Mouse (Mus musculus) adrenal gland (tissue): Measurements from ENCODE around the gene Suclg1.

Experiments used
- intact Hi-C: fragments of 180-260 bp; cut with DNase I; formaldehyde crosslinking; loops from one replicate; pipeline ENCODE4 v1.15.1; 2025

Suclg1 gene

GRCm38 (mm10) chr6:73247452-73247851 lies 730 bp upstream of the Suclg1 start:
- intact Hi-C loops, result no loop called here

DNA sequence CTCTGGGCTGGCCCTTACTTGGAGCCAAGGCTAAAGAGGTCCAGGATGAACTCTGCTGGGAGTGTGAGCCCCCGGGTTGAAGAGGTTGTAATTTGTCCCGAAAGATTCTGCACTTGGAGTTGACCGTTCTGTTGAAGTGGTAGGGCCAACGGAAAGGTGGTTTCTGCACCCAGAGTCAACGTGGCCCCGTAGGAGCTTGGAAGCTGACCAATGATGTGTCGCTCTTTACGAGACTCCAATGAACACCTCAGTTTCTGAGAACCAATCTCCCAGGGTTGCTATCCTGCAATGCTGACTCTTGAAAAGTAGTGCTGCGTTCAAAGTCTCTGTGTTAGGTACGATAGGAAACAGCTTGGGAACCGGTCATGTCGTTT lies 854 bp downstream of the Suclg1 start:
- intact Hi-C loops, result no loop called here

- intact Hi-C loops, result no loop called here
Observed at GRCm38 (mm10) chr6:73249851-73250250, 1.7 kb downstream of the Suclg1 start.

DNA sequence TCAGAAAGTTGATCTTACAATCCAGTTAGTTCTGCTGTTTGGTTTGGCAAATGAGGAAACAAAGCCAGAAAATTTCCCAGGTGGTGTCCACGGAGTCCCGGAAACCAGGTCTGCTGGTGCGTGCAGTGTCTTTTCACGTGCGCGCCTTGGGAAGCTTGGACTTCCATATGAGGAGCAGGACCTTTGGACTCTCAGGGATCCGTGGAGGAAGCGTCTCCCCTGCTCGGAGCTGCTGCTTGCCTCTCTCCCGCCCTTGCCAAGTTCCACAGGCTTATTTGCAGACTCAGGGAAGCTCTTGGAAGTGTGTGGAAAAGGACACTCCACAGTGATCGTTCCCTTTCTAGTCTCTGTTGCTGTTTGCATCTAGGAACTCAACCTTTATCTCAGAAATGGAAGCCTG lies 3.2 kb downstream of the Suclg1 start:
- intact Hi-C loops, result no loop called here

DNA sequence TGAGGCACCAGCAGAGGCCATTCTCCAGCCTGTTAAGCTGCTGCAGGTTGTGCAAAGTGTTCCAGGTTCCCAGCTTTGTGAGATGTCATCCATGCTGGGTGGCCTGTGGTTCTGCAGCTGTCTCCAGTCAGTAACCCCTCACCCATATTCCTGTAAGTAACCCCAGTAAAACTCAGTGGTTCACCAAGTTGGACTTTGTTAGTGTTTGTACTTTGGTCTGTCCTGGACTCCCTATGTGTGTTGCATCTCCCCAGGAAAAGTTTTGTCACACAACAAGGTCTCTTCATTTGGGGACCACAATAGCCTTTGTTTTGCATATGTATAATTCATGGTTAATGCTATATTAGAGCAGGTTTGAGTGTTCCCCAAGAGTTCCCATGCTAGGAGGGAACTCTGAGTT lies 4.2 kb downstream of the Suclg1 start:
- intact Hi-C loops, result no loop called here

DNA sequence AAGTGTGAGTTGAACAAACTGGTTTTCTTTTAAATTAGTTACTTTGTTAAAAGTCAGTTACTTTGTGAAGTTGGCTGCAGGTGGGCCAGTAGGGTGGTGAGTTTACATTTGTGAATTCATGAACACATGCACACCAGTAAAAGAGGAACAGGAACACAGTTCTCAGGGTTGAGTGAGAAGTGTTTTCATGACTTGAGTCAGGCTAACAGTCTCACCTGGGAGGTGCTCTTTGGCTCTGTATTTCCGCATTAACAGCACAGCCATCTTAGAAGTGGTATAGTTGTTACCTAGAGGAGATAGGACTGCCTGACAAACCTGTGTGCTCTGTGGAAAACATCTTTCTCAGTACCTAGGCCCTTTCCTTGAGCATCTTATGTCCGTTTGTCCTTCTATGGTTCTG lies 4.8 kb downstream of the Suclg1 start:
- intact Hi-C loops, result no loop called here

GRCm38 (mm10) chr6:73253584-73253983 lies 5.4 kb downstream of the Suclg1 start:
- intact Hi-C loops, result no loop called here

GRCm38 (mm10) chr6:73254307-73255228 lies 6.4 kb downstream of the Suclg1 start:
- intact Hi-C loops, result no loop called here

- intact Hi-C loops, result no loop called here
Observed at GRCm38 (mm10) chr6:73257068-73257467, 8.9 kb downstream of the Suclg1 start.

- intact Hi-C loops, result no loop called here
Observed at GRCm38 (mm10) chr6:73260110-73260509, 11.9 kb downstream of the Suclg1 start.

DNA sequence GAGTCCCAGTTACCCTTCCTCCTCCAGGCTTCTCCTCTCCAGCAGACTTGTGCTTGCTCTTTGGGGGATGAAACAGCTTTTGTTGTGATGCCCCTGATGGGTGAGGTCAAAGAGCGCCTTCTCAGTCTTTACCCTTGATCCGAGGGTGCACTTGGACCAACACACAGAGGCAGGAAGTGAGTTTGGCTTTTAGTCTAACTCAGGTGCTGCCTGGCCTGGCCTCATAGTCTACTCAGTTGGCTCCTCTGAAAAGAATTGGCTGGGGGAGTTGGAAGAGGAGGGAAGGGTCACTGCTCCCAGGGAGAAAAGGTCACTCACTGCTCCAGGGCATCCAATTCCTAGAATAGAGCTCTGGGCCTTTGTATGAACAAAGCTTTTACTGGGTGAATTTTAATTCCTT lies 16.6 kb downstream of the Suclg1 start:
- intact Hi-C loops, result no loop called here

DNA sequence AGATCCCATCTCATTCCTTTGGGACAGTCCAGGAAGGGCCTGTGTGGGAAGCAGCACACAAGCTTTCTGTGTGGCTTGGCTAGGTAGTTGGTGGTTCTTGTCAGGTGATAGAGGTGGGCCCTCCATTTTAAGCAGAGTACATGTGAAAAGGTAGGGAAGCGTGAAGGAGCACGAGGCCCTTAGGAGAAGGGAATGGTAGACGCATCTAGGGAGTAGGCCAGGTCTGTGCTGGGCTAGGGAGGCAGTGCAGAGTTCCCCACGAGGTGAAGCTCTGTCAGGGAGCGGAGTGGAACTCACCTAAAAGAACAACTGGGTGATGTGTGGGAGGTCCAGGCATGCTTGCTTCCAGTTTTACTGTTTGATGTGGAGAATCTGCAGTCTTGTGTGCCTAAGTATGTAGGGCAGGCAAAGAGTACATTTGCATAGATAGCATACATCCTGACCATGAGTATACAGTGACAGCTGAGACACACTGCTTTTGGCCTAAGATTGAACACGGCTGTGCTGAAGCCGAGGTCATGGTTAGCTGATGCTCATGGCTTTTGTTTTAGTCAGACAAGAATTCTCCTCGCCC lies 19.6 kb downstream of the Suclg1 start:
- intact Hi-C loops, result no loop called here

- intact Hi-C loops, result no loop called here
Observed at GRCm38 (mm10) chr6:73269374-73269773, 21.2 kb downstream of the Suclg1 start.

DNA sequence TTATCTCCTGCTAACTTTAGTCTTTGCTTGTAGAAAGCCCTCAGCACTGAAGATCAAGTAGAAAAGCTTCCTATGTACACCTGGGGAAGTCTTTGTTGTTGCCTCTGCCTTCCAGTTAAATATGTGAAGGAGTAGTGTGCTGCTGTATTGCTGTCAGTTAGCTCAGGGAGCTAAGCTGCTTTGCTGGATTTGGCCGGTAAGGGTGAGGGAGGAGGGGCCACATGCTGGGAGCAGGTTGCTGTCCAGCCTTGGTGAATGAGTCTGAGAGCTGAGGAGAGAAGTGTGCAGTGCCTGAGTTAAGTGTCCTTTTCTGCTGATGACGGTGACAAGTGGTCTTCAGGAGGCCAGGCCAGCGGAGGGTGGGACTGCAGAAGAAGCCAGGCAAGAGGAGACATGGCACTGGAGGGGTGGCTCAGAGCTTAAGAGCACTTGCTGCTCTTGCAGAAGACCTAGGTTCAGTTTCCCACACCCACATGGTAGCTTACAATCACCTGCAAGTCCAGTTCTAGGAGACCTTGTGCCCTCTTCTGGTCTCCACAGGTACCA lies 23.4 kb downstream of the Suclg1 start:
- intact Hi-C loops, result no loop called here

DNA sequence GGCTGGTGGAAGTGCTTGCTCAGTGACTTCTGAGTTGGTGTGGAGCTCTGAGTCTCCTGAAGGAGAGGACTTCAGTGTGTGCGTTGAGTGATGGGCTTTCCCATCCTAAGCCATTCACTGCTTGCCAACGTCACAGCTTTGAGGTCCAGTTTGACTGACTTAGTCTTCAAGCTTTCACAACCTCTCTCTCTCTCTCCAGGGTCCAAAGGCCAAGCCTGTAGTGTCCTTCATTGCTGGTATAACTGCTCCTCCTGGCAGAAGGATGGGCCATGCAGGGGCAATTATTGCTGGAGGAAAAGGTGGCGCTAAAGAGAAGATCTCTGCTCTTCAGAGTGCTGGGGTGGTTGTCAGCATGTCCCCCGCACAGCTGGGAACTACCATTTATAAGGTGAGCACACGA lies 26.8 kb downstream of the Suclg1 start:
- intact Hi-C loops, result no loop called here

- intact Hi-C loops, result no loop called here
Observed at GRCm38 (mm10) chr6:73279681-73280080, 31.5 kb downstream of the Suclg1 start.

DNA sequence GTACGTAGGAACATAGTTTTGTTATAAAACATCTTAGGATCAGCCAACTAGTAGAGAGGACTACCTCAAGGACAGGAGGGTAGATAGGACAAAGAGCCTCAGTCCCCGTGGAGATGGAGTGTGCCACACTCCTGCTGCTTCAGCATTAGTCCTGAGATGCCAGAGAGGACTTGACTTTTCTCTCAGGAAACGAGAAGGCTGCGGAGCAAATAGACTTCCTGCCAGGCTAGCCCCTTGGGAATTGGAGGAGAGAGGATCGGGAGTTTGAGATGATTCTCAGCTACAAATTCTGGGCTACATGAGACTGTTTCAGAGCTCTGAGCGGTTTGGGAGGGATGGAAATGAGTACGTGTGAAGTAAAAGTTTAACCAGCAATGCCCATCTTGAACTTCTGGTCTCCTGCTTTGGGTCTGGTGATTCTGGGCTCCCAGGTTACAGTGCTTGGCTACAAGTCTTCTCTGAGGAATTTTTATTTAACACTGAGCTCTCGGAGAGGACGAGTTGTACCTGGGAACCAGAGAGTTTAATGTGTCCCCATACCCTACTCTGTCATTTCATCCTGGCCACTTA lies 32.4 kb downstream of the Suclg1 start:
- intact Hi-C loops, result no loop called here

- intact Hi-C loops, result no loop called here
Observed at GRCm38 (mm10) chr6:73286326-73286725, 38.1 kb downstream of the Suclg1 start.

DNA sequence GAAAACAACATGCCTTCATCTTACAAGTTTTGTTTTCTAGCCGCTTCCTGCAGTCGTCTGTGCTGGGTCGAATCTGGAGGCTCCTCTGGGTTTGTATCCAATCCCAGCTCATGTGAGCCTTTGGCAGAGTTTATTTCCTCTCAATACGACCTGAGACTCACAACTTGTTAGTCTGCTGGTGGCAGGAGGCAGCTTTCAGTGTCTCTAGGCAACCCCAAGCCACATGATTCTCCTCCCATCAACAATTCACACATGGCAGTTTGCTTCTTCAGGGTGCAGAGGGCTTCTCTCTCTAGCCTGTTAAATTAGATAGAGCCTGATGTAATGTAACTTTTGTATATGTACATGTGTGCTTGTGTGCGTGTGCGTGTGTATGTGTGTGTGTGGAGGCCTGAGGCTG lies 58.7 kb downstream of the Suclg1 start:
- intact Hi-C loops, result no loop called here

- intact Hi-C loops, result no loop called here
Observed at GRCm38 (mm10) chr6:73308685-73309520, 60.7 kb downstream of the Suclg1 start.

DNA sequence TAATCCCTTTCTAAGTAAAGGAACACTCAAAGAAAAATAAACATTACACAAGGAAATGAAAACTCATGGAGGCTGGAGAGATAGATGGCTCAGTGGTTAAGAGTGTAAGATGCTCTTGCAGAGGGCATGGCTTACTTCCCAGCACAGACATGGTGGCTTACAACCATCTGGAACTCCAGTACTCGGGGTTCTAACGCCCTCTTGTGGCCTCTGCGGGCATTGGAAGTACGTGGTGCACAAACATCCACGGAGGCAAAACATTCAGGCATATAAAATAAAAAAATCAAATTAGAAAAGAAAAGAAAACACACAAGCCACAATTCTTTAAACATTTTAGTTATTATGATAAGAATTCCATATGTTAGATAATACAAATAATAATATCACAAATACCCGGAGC lies 63.2 kb downstream of the Suclg1 start:
- intact Hi-C loops, result no loop called here
